Mouse (Mus musculus): ENCODE results near the gene Gm11037.

DNA sequence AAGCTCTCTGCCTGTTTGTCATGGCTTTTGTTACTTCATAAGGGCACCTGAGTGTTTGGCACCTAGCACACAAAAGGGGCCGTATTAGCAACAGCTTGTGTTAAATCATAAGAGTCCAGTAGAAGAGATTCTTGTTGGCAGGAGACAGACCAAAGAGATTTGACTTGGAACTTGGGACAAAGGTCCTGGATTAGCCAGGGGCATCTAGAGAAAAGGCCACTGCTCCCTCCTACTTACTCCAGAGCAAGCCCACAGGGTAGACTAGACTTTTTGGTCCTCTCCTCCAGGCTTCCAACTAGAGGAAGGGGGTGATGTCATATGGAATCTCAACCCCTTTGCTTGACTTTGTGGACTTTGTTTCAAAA, 42.6 kb downstream of the Gm11037 start:
- TF ChIP-seq EP300 (optimal IDR thresholded peaks at IDR 0.05) (no peak), CTCF (IDR thresholded peaks at IDR 0.05; ENCODE audit: low read depth) (no peak)
